11 mouse cellular contexts compared by ENCODE assay signal in the genomic region with DNA sequence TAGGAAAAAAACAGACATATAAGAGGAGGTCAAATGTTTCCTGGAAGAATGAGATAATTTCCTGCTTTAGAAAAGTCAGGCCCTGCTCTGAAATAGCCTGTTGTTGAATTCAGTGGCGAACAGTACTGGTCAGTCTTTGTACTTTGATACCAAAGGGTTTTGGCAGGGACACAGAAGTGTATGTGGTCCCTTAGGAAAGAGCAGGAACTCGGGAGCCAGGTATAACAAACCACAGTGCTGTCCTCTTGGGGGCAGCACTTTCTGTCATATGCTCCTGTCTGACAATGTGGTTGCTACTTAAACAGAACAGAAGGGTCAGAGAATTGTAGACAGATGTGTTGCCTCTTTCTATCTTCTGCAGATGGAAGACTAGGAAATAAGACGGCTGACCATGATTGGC.
DNase-seq lines count a peak whose midpoint lies in the region; ATAC-seq and TF ChIP-seq lines count a peak whose summit lies in the region.
"Had no signal": no experiment of that assay in that cellular context is flagged by ENCODE, and none has a peak within 500 bp of the region (broad histone marks: within the 10 kb centered on the region; RNA-seq: fewer than 3 reads in every experiment).

No protein-coding gene starts in this region.

- TF ChIP-seq EP300 in heart, adult 2 months (IDR thresholded peaks at IDR 0.05; ENCODE audit: insufficient read depth, low read depth, low read length), result no peak

- intact Hi-C loops in heart, adult 2 months (cut with DNase I), result loop anchor here (2.0 to 5.0 kb wide), 6 partner anchors 37 to 233 kb away; partner anchors contain the start of gene Plekhg1

- peaks cover 3% of the 10 kb centered on the region for H3K4me1 ChIP-seq in heart, adult 2 months (ENCODE audit: control insufficient read depth, insufficient read depth, low read length)
- no peaks in the 10 kb centered on the region for H3K4me1 ChIP-seq in heart, embryonic 11.5 days (ENCODE audit: control insufficient read depth, insufficient read depth, low read length)
- no peaks in the 10 kb centered on the region for H3K4me1 ChIP-seq in forebrain, postnatal 0 days (ENCODE audit: insufficient read depth)
- H3K4me1 ChIP-seq: megakaryocyte, embryonic 14.5 days had no signal

- H3K9me3 ChIP-seq in heart, embryonic 11.5 days (replicated peaks; ENCODE audit: control insufficient read depth, low read length), result no peaks in the 10 kb centered on the region
- H3K9me3 ChIP-seq in forebrain, postnatal 0 days (ENCODE audit: low read length), result no peaks in the 10 kb centered on the region
- H3K9me3 ChIP-seq: G1E had no signal

- H3K27ac ChIP-seq in heart, adult 2 months, result peak overlapping the region; percentile 36
- H3K27ac ChIP-seq in heart, embryonic 11.5 days (ENCODE audit: low read depth, low read length), result no peak overlapping the region
- H3K27ac ChIP-seq in forebrain, postnatal 0 days (ENCODE audit: low read depth, low read length), result no peak overlapping the region

- H3K4me3 ChIP-seq in heart, adult 2 months, result no peak overlapping the region
- no peak overlapping the region for H3K4me3 ChIP-seq in heart, embryonic 11.5 days (ENCODE audit: low read depth, low read length)
- no peak overlapping the region for H3K4me3 ChIP-seq in forebrain, postnatal 0 days (ENCODE audit: low read depth, low read length)
- H3K4me3 ChIP-seq: megakaryocyte, embryonic 14.5 days had no signal

- no peak overlapping the region for H3K9ac ChIP-seq in heart, adult 2 months (ENCODE audit: low read depth, low read length)
- no peak overlapping the region for H3K9ac ChIP-seq in heart, embryonic 11.5 days (ENCODE audit: low read depth, low read length)
- H3K9ac ChIP-seq in forebrain, postnatal 0 days, result no peak overlapping the region

- no peak for ATAC-seq in heart, embryonic 11.5 days (replicated peaks; ENCODE audit: insufficient number of reproducible peaks, low FRiP score, low TSS enrichment)
- ATAC-seq in forebrain, postnatal 0 days, result no peak
- ATAC-seq in megakaryocyte-erythroid progenitor cell, adult 5-6 weeks (replicated peaks; ENCODE audit: low FRiP score, low TSS enrichment, poor library complexity, severe bottlenecking), result no peak
- ATAC-seq in frontal cortex, adult (ENCODE audit: low TSS enrichment), result no peak

- peak in 1 of 2 experiments; percentile 41 for DNase-seq in heart, adult 2 months
- peak; percentile 14 to 20 for DNase-seq in urinary bladder, postnatal 36 days (ENCODE audit: low spot score in 2 of 2)
- no peak for DNase-seq in urinary bladder, adult 2 months (ENCODE audit: low spot score)
- DNase-seq in kidney, adult 8-10 months, result peak; percentile 48 to 49
- DNase-seq in forebrain, postnatal 0 days, result no peak
- DNase-seq: layer of hippocampus, adult 9-11 months had no signal

- 24% methylated on average over 3 of the region's 3 CpGs for WGBS in heart, adult 2 months
- WGBS in heart, embryonic 11.5 days (ENCODE audit: insufficient replicate concordance), result 29% methylated on average over 3 of the region's 3 CpGs
- whole genome bisulfite sequencing in forebrain, postnatal 0 days, result 48% methylated on average over 3 of the region's 3 CpGs

- TF ChIP-seq POLR2A in heart, adult 2 months (IDR thresholded peaks at IDR 0.05; ENCODE audit: insufficient read depth, low read depth, low read length), result no peak

- H3K27me3 ChIP-seq in heart, adult 2 months (ENCODE audit: control insufficient read depth, insufficient read depth, low read length), result no peaks in the 10 kb centered on the region
- H3K27me3 ChIP-seq in heart, embryonic 11.5 days (ENCODE audit: control insufficient read depth, insufficient read depth, low read length), result no peaks in the 10 kb centered on the region
- no peaks in the 10 kb centered on the region for H3K27me3 ChIP-seq in forebrain, postnatal 0 days (ENCODE audit: insufficient read depth, low read length)
- H3K27me3 ChIP-seq: megakaryocyte, embryonic 14.5 days had no signal

- no peak overlapping the region for H3K4me2 ChIP-seq in heart, embryonic 11.5 days
- H3K4me2 ChIP-seq in forebrain, postnatal 0 days (ENCODE audit: low read depth), result no peak overlapping the region

- H3K36me3 ChIP-seq in heart, adult 2 months (ENCODE audit: control insufficient read depth, insufficient read depth, low read length), result peaks cover 2% of the 10 kb centered on the region; the same call in 1 of the 2 replicates
- no peaks in the 10 kb centered on the region for H3K36me3 ChIP-seq in heart, embryonic 11.5 days (ENCODE audit: control insufficient read depth, insufficient read depth, low read length)
- H3K36me3 ChIP-seq in forebrain, postnatal 0 days (ENCODE audit: insufficient read depth), result no peaks in the 10 kb centered on the region
- H3K36me3 ChIP-seq: G1E had no signal

- peaks cover 2% of the 10 kb centered on the region; the same call in 1 of the 2 replicates for H3K79me2 ChIP-seq in heart, adult 2 months (replicated peaks; ENCODE audit: control insufficient read depth, insufficient read depth, low read length)

- peak; percentile 77 for TF ChIP-seq CTCF in heart, adult 2 months (IDR thresholded peaks at IDR 0.05)
- no peak; the same call in 1 of the 2 replicates for TF ChIP-seq CTCF in forebrain, postnatal 0 days (IDR thresholded peaks at IDR 0.05; ENCODE audit: low read depth)

Comparison
In these comparisons a context has a peak if more than half of its experiments do, and no peak if none do; other contexts are left out.
1. DNase-seq: peak in urinary bladder, postnatal 36 days (2 of 2) and kidney, adult 8-10 months (2 of 2); none in urinary bladder, adult 2 months (single experiment) and forebrain, postnatal 0 days (single experiment).